11 mouse cellular contexts compared by ENCODE assay signal in genomic region chr14:32628584-32628983, GRCm38 (mm10). TPM values are rescaled to one million over a fixed set of nuclear protein-coding genes. Genes with fewer than 3 reads are reported as not detected.
DNase-seq lines count a peak whose midpoint lies in the region; ATAC-seq and TF ChIP-seq lines count a peak whose summit lies in the region.
"Had no signal": no experiment of that assay in that cellular context is flagged by ENCODE, and none has a peak within 500 bp of the region (broad histone marks: within the 10 kb centered on the region; RNA-seq: fewer than 3 reads in every experiment).

No protein-coding gene starts in this region.

- H3K79me2 ChIP-seq in CH12.LX (replicated peaks; ENCODE audit: control insufficient read depth, extremely low read depth, insufficient read depth, poor library complexity, severe bottlenecking), result no peaks in the 10 kb centered on the region

- 46% methylated on average over 10 of the region's 10 CpGs for WGBS in hindbrain, postnatal 0 days
- 50% methylated on average over 10 of the region's 10 CpGs for WGBS in hindbrain, embryonic 12.5 days
- WGBS in bone marrow, adult 2 months, result 41% methylated on average over 10 of the region's 10 CpGs
- WGBS in forebrain, embryonic 15.5 days, result 58% methylated on average over 10 of the region's 10 CpGs

- TF ChIP-seq CTCF in hindbrain, postnatal 0 days (IDR thresholded peaks at IDR 0.05; ENCODE audit: low read depth), result peak; percentile 34
- TF ChIP-seq CTCF in CH12.LX (conservative IDR thresholded peaks at IDR 0.05 in 1 of 2, IDR thresholded peaks at IDR 0.05 in 1 of 2; ENCODE audit: low read depth in 2 of 2, low read length in 2 of 2), result peak; percentile 39 to 70; a peak in 3 of 4 replicates
- peak; percentile 20; the same call in 1 of the 2 replicates for TF ChIP-seq CTCF in bone marrow, adult 2 months (IDR thresholded peaks at IDR 0.05; ENCODE audit: control insufficient read depth, insufficient read depth, low read length)

- TF ChIP-seq RAD21 in CH12.LX (IDR thresholded peaks at IDR 0.05; ENCODE audit: low read depth, low read length), result peak; percentile 65

- dilution Hi-C loops in CH12.LX (cut with MboI; ENCODE audit: extremely low pct_ligation_motif_present, extremely low pct_unique_long_range_greater_than_20kb, low sequenced_read_pairs), result no loop called here

- no peaks in the 10 kb centered on the region for H3K36me3 ChIP-seq in hindbrain, postnatal 0 days (ENCODE audit: insufficient read depth, low read length)
- no peaks in the 10 kb centered on the region for H3K36me3 ChIP-seq in hindbrain, embryonic 12.5 days
- no peaks in the 10 kb centered on the region for H3K36me3 ChIP-seq in CH12.LX (replicated peaks in 1 of 2; ENCODE audit: control insufficient read depth in 1 of 2, insufficient read depth in 1 of 2, low read length in 1 of 2)
- H3K36me3 ChIP-seq in forebrain, embryonic 15.5 days, result no peaks in the 10 kb centered on the region

- H3K27me3 ChIP-seq in hindbrain, postnatal 0 days (ENCODE audit: insufficient read depth, low read length), result no peaks in the 10 kb centered on the region
- no peaks in the 10 kb centered on the region for H3K27me3 ChIP-seq in hindbrain, embryonic 12.5 days
- no peaks in the 10 kb centered on the region for H3K27me3 ChIP-seq in CH12.LX (replicated peaks)
- no peaks in the 10 kb centered on the region for H3K27me3 ChIP-seq in forebrain, embryonic 15.5 days

- TF ChIP-seq EP300 in CH12.LX (IDR thresholded peaks at IDR 0.05; ENCODE audit: low read length), result no peak

- no peak overlapping the region for H3K9ac ChIP-seq in hindbrain, postnatal 0 days (replicated peaks; ENCODE audit: low read length)
- H3K9ac ChIP-seq in hindbrain, embryonic 12.5 days, result no peak overlapping the region
- no peak overlapping the region for H3K9ac ChIP-seq in CH12.LX (ENCODE audit: insufficient read depth, low read depth)
- no peak overlapping the region for H3K9ac ChIP-seq in forebrain, embryonic 15.5 days (replicated peaks)

- in situ Hi-C loops in CH12.LX (cut with MboI; ENCODE audit: low pct_ligation_motif_present, low pct_unique_long_range_greater_than_20kb, low sequenced_read_pairs), result no loop called here

- no peak for TF ChIP-seq POLR2A in CH12.LX (IDR thresholded peaks at IDR 0.05; ENCODE audit: low read depth, low read length)
- TF ChIP-seq POLR2A in bone marrow, adult 2 months (IDR thresholded peaks at IDR 0.05; ENCODE audit: borderline replicate concordance, control insufficient read depth, low read depth, low read length), result no peak

- no peak overlapping the region for H3K27ac ChIP-seq in hindbrain, postnatal 0 days
- no peak overlapping the region for H3K27ac ChIP-seq in hindbrain, embryonic 12.5 days
- H3K27ac ChIP-seq in CH12.LX (ENCODE audit: insufficient read depth, low read depth), result no peak overlapping the region
- no peak overlapping the region for H3K27ac ChIP-seq in bone marrow, adult 2 months (ENCODE audit: control insufficient read depth, insufficient read depth, low read depth, low read length, poor library complexity)
- no peak overlapping the region for H3K27ac ChIP-seq in forebrain, embryonic 15.5 days (replicated peaks)

- H3K4me2 ChIP-seq in hindbrain, postnatal 0 days (ENCODE audit: low read depth, low read length), result no peak overlapping the region
- H3K4me2 ChIP-seq in hindbrain, embryonic 12.5 days (replicated peaks), result no peak overlapping the region
- no peak overlapping the region; the same call in 1 of the 2 replicates for H3K4me2 ChIP-seq in CH12.LX (ENCODE audit: insufficient read depth, low read depth, poor library complexity, severe bottlenecking)
- H3K4me2 ChIP-seq in forebrain, embryonic 15.5 days (replicated peaks), result no peak overlapping the region

- 0 out of 2 replicates have a peak, but pooled peaks have one; percentile 27 for ATAC-seq in hindbrain, postnatal 0 days
- no peak for ATAC-seq in hindbrain, embryonic 12.5 days (ENCODE audit: low FRiP score)
- ATAC-seq in forebrain, embryonic 15.5 days (replicated peaks), result no peak

- intact Hi-C loops in heart, postnatal 10 days (cut with DNase I), result loop anchor here (5.0 to 10.0 kb wide), 2 partner anchors 94 to 176 kb away; no protein-coding TSS in a partner anchor

- H3K4me1 ChIP-seq in hindbrain, postnatal 0 days (ENCODE audit: insufficient read depth, low read length), result no peaks in the 10 kb centered on the region
- no peaks in the 10 kb centered on the region for H3K4me1 ChIP-seq in hindbrain, embryonic 12.5 days
- peaks cover 0 to 24% of the 10 kb centered on the region in 2 experiments; a peak in 2 of 4 replicates for H3K4me1 ChIP-seq in CH12.LX (ENCODE audit: control insufficient read depth in 1 of 2, insufficient read depth in 2 of 2)
- H3K4me1 ChIP-seq in bone marrow, adult 2 months (ENCODE audit: control insufficient read depth, insufficient read depth, low read length), result peaks cover 2% of the 10 kb centered on the region; the same call in 1 of the 2 replicates
- no peaks in the 10 kb centered on the region for H3K4me1 ChIP-seq in forebrain, embryonic 15.5 days

- no peaks in the 10 kb centered on the region for H3K9me3 ChIP-seq in hindbrain, postnatal 0 days (ENCODE audit: low read length)
- no peaks in the 10 kb centered on the region for H3K9me3 ChIP-seq in hindbrain, embryonic 12.5 days (replicated peaks)
- H3K9me3 ChIP-seq in CH12.LX (replicated peaks; ENCODE audit: low read length), result no peaks in the 10 kb centered on the region
- H3K9me3 ChIP-seq in forebrain, embryonic 15.5 days, result no peaks in the 10 kb centered on the region

- H3K4me3 ChIP-seq in hindbrain, postnatal 0 days (ENCODE audit: low read length), result no peak overlapping the region
- no peak overlapping the region for H3K4me3 ChIP-seq in hindbrain, embryonic 12.5 days
- H3K4me3 ChIP-seq in CH12.LX (replicated peaks in 1 of 3; ENCODE audit: low read depth in 2 of 3, low read length in 2 of 3, poor library complexity in 1 of 3), result peak overlapping the region in 1 of 3 experiments; percentile 44
- no peak overlapping the region for H3K4me3 ChIP-seq in bone marrow, adult 2 months (replicated peaks; ENCODE audit: control insufficient read depth, low read depth, low read length)
- H3K4me3 ChIP-seq in forebrain, embryonic 15.5 days, result no peak overlapping the region

- DNase-seq in hindbrain, postnatal 0 days (ENCODE audit: low spot score), result peak; percentile 34
- DNase-seq in CH12.LX (ENCODE audit: extremely low read depth), result peak; percentile 64
- DNase-seq in heart, postnatal 10 days, result peak; percentile 16 to 35
- DNase-seq in spleen, adult 12 weeks (ENCODE audit: low spot score), result no peak
- DNase-seq in ovary, postnatal 10 days (ENCODE audit: low spot score), result no peak

TF ChIP-seq in CH12.LX, 34 proteins besides CTCF, POLR2A, EP300 and RAD21:
- TF ChIP-seq SIN3A (IDR thresholded peaks at IDR 0.05; ENCODE audit: low read length) (no peak), TCF12 (IDR thresholded peaks at IDR 0.05; ENCODE audit: low read depth, low read length) (0 out of 2 replicates have a peak, but pooled peaks have one; percentile 22), E2F4 (IDR thresholded peaks at IDR 0.05; ENCODE audit: insufficient replicate concordance, low read depth, low read length) (no peak), SMC3 (IDR thresholded peaks at IDR 0.05; ENCODE audit: low read depth, low read length) (peak; percentile 55), MAZ (IDR thresholded peaks at IDR 0.05; ENCODE audit: low read depth, low read length) (no peak), IRF4 (IDR thresholded peaks at IDR 0.05; ENCODE audit: low read depth, low read length) (peak; percentile 26; the same call in 1 of the 2 replicates), JUN (IDR thresholded peaks at IDR 0.05; ENCODE audit: insufficient read depth, low read depth, low read length) (no peak), ETS1 (conservative IDR thresholded peaks at IDR 0.05; ENCODE audit: low read depth, low read length) (no peak), RCOR1 (conservative IDR thresholded peaks at IDR 0.05; ENCODE audit: low read depth, low read length) (no peak)

RNA-seq across cellular contexts. Expression of gene Prrxl1, which starts 29.4 kb away (rescaled TPM):
- 17.8 and 24.2 TPM in 2 replicates for total RNA-seq in hindbrain, postnatal 0 days (2014; rRNA removed)
- 24.1 and 28.0 TPM in 2 replicates for polyA plus RNA-seq in hindbrain, postnatal 0 days (2015; fragmentation: Nextera tagmentation; extraction: Ambion mirVana)
- 19.0 and 28.3 TPM in 2 replicates for polyA plus RNA-seq in hindbrain, embryonic 12.5 days (2016; fragmentation: Nextera tagmentation; extraction: Ambion mirVana)
- total RNA-seq in CH12.LX (2012; rRNA removed), result 0.04 TPM in 1 of 2 replicates, not detected in the other
- total RNA-seq in CH12.LX (2014; rRNA removed), result not detected in 2 replicates
- not detected in 2 replicates for polyA plus RNA-seq in CH12.LX (2012; ENCODE audit: insufficient read length, low read depth)
- 0.54 and 1.2 TPM in 2 replicates for polyA plus RNA-seq in bone marrow, adult 2 months (2011; ENCODE audit: insufficient read depth, insufficient read length, low replicate concordance, missing spikeins)
- not detected for total RNA-seq in heart, postnatal 10 days (2021)
- 0.08 and 0.18 TPM in 2 replicates for polyA plus RNA-seq in forebrain, embryonic 15.5 days (2015; fragmentation: Nextera tagmentation; extraction: Ambion mirVana)
- total RNA-seq: heart, postnatal 36 days; liver, adult 2 months had no signal
- polyA plus RNA-seq: liver, adult 2 months; spleen, adult 2 months had no signal

RNA-seq across cellular contexts. Expression of gene 3425401B19Rik, which starts 56.5 kb away (rescaled TPM):
- 0.21 TPM in 1 of 2 replicates, not detected in the other for total RNA-seq in hindbrain, postnatal 0 days (2014; rRNA removed)
- polyA plus RNA-seq in hindbrain, postnatal 0 days (2015; fragmentation: Nextera tagmentation; extraction: Ambion mirVana), result 0.06 and 0.08 TPM in 2 replicates
- polyA plus RNA-seq in hindbrain, embryonic 12.5 days (2016; fragmentation: Nextera tagmentation; extraction: Ambion mirVana), result 0.14 and 0.21 TPM in 2 replicates
- total RNA-seq in CH12.LX (2012; rRNA removed) (0.04 TPM in 2 replicates), CH12.LX (2014; rRNA removed) (0.04 and 0.05 TPM in 2 replicates)
- polyA plus RNA-seq in CH12.LX (2012; ENCODE audit: insufficient read length, low read depth), result 0.55 and 0.67 TPM in 2 replicates
- polyA plus RNA-seq in bone marrow, adult 2 months (2011; ENCODE audit: insufficient read depth, insufficient read length, low replicate concordance, missing spikeins), result 0.18 TPM in 1 of 2 replicates, not detected in the other
- 10 to 100 TPM; 59.4 to 74.8 TPM for total RNA-seq in heart, postnatal 10 days (2021)
- not detected in 2 replicates for polyA plus RNA-seq in forebrain, embryonic 15.5 days (2015; fragmentation: Nextera tagmentation; extraction: Ambion mirVana)
- polyA plus RNA-seq: liver, adult 2 months had no signal

Comparison
In these comparisons a context has a peak if more than half of its experiments do, and no peak if none do; other contexts are left out.
1. DNase-seq: peak in hindbrain, postnatal 0 days (single experiment), CH12.LX (single experiment) and heart, postnatal 10 days (2 of 2); none in spleen, adult 12 weeks (single experiment) and ovary, postnatal 10 days (single experiment).
2. Peak in every context shown above with its lines, with median percentiles within 50 percentile points of each other: CTCF ChIP-seq.